Mouse (Mus musculus) neutrophil, adult 5-6 weeks (primary cell): ENCODE data around the gene Olfr1177-ps. TPM values are rescaled to one million over a fixed set of nuclear protein-coding genes. Genes with fewer than 3 reads are reported as not detected.

Experiments
- ATAC-seq: fragments of 151-379, 151-347 bp; 2 replicates; pipeline ENCODE4 v1.8.0; 2017; ENCODE audit warnings: mild to moderate bottlenecking, moderate TSS enrichment; ENCODE audit not compliant: insufficient number of reproducible peaks, poor library complexity, low FRiP score, severe bottlenecking; ENCODE audit errors: extremely low read depth
- total RNA-seq: library from RNA; stranded (forward); fragments of 200-1000 nt; gene quantifications from 2 replicates; pipeline ENCODE4 v1.2.3, GENCODE M21; 2017

The Olfr1177-ps gene
- not detected in 2 replicates for total RNA-seq

GRCm38 (mm10) chr2:88346392-88346791 is at the start of gene Olfr1177-ps:
TSS of gene Olfr1177-ps (minus strand) at chr2:88346492.
- ATAC-seq = no peak

- no peak for ATAC-seq
These were observed 40.5 kb upstream of the Olfr1177-ps start, which contains the start of gene Olfr1178 for GRCm38 (mm10) chr2:88386762-88387161. TSS of gene Olfr1178 (plus strand) at chr2:88387062.

- no peak for ATAC-seq
These were observed 10.0 kb upstream of the Olfr1177-ps start for GRCm38 (mm10) chr2:88356304-88356703.

- ATAC-seq = no peak
These were observed 9.9 kb downstream of the Olfr1177-ps start, which contains the start of gene Olfr1176 for GRCm38 (mm10) chr2:88336421-88336820. TSS of gene Olfr1176 (plus strand) at chr2:88336721.

GRCm38 (mm10) chr2:88327115-88327514 is 19.2 kb downstream of the Olfr1177-ps start, which contains the start of gene Olfr1175-ps:
TSS of gene Olfr1175-ps (minus strand) at chr2:88327215.
- ATAC-seq = no peak

DNA sequence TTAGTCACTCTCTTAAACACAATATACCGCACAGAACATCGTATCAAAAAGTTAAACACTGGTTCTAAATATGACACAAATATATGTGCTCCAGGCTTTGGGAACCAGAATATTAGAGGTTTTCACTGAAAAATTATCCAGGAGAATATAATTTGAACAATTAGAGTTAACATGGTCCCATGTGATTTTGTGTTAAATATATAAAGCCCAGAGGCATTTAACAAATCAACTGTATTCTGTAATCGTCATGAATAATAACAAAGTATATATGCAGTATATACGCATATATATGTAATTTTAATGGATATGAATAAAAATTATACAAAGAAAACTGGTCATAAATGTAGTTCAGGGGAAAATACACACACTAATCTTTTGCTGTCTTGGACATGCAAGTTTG is 31.3 kb downstream of the Olfr1177-ps start, which contains the start of gene Olfr1174-ps:
Gene Olfr1174-ps (minus strand): TSS at position 101 of the 400 bp plus-strand sequence.
- no peak for ATAC-seq

Other genes starting within 250 kb of the Olfr1177-ps start
- gene Olfr1166, start 218.2 kb downstream of the Olfr1177-ps start, total RNA-seq = not detected in 2 replicates
- gene Olfr1167, start 191.3 kb downstream of the Olfr1177-ps start, total RNA-seq = not detected in 2 replicates
- gene Olfr1168, start 164.6 kb downstream of the Olfr1177-ps start, total RNA-seq = not detected in 2 replicates
- gene Olfr1170, start 118.2 kb downstream of the Olfr1177-ps start, total RNA-seq = not detected in 2 replicates
- 0.35 TPM in 1 of 2 replicates, not detected in the other for gene Olfr1173, start 66.6 kb downstream of the Olfr1177-ps start, total RNA-seq
- not detected in 2 replicates for gene Olfr1174-ps, start 31.4 kb downstream of the Olfr1177-ps start, total RNA-seq
- 0.12 TPM in 2 replicates for gene Olfr1175-ps, start 19.3 kb downstream of the Olfr1177-ps start, total RNA-seq
- 0.49 TPM in 1 of 2 replicates, not detected in the other for gene Olfr1176, start 9.8 kb downstream of the Olfr1177-ps start, total RNA-seq
- not detected in 2 replicates for gene Olfr1178, start 40.6 kb upstream of the Olfr1177-ps start, total RNA-seq
- not detected in 2 replicates for gene Olfr1179, start 60.0 kb upstream of the Olfr1177-ps start, total RNA-seq
- not detected in 2 replicates for gene Olfr1180, start 72.7 kb upstream of the Olfr1177-ps start, total RNA-seq
- gene Olfr1181, start 79.7 kb upstream of the Olfr1177-ps start, total RNA-seq = 0.12 TPM in 1 of 2 replicates, not detected in the other
- gene Gm13757, start 102.6 kb upstream of the Olfr1177-ps start, total RNA-seq = not detected in 2 replicates
- 0.12 TPM in 1 of 2 replicates, not detected in the other for gene Olfr1183, start 108.4 kb upstream of the Olfr1177-ps start, total RNA-seq
- not detected in 2 replicates for gene Olfr1184, start 137.1 kb upstream of the Olfr1177-ps start, total RNA-seq
- not detected in 2 replicates for gene Olfr1185-ps1, start 146.8 kb upstream of the Olfr1177-ps start, total RNA-seq
- gene Olfr1186, start 172.1 kb upstream of the Olfr1177-ps start, total RNA-seq = not detected in 2 replicates
- not detected in 2 replicates for gene Olfr1188, start 210.4 kb upstream of the Olfr1177-ps start, total RNA-seq
- gene Olfr1189, start 240.0 kb upstream of the Olfr1177-ps start, total RNA-seq = not detected in 2 replicates